Mouse (Mus musculus) ES-Bruce4 (cell line): ENCODE measurements at regions not wholly inside any gene's neighbourhood (a gene's known extent, or its start where the extent isn't known, plus 50 kb on each side); places are given as distances from the start of the nearest gene placed in this dataset.

Source experiments
- CTCF ChIP-seq: IDR thresholded peaks from one replicate; pipeline ENCODE4 v1.8.1; 2011; ENCODE audit warnings: low read depth, low read length
- POLR2A ChIP-seq: IDR thresholded peaks from one replicate; pipeline ENCODE4 v1.8.1; 2011; ENCODE audit warnings: low read length; ENCODE audit not compliant: insufficient read depth

DNA sequence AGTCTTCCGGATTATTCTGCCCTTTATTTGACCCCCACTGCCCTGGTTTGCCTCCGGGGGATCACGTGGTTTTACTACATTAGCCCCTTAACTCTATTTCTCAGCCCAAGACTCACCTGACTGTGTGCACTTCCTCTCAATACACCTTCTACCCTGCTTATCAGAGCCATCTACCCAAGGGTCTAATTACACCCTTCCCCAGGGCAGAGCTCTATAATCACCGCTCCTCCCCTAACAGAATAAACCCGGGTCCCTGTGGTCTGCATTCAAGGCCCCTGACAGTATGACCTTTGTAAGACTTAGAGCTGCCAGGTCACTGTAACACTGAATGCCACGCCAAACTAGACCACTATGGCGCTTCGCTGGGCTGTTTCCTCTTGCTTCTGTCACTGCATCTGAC, 113.6 kb upstream of the Jarid2 start:
- TF ChIP-seq CTCF, result no peak
- no peak for TF ChIP-seq POLR2A
